Mouse (Mus musculus) cerebellum, adult 18-20 months (tissue): Measurements from ENCODE around the gene Anks1b.

Source experiments
- DNase-seq, 2 experiments: peaks; one replicate each; pipeline ENCODE4 v3.0.0; 2021

The Anks1b gene

GRCm38 (mm10) chr10:90892728-90893127, 1019.4 kb downstream of the Anks1b start:
- peak; percentile 37 to 49 for DNase-seq

DNA sequence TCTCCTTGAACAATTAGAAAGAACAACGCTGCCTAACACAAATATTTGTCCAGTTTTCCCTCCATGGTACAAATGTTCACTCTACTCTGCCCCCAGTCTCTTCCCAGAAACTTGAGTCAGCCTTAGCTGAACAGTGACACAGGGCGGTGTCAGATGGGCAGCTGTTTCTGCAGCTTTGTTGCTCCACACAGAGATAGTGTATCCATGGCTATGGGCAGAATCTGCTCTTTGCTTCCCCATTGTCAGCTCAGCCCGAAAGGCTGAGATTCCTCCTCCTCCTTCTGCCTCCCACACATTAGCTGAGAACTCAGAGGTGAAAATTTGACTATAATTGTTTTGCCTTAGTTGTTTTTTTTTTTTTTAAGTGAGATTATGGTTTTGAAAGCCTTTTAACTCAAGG, 1024.6 kb downstream of the Anks1b start:
- no peak for DNase-seq

DNA sequence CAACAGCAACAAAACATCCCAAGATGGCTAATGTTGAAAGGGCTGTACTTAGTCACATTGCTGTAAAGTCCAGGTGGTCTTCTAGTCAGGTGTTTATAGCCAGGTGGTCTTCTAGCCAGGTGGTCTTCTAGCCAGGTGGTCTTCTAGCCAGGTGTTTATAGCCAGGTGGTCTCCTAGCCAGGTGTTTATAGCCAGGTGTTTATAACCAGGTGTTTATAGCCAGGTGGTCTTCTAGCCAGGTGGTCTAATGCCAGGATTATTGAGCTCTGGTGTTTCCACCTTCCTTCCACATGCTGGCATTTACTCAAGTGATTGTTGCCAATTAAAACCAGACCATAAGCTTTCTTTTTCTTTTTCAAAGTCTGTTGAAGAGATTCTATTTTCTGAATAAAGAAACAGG, 1030.9 kb downstream of the Anks1b start:
- DNase-seq = no peak

- DNase-seq = peak in 1 of 2 experiments; percentile 23
These were observed 1034.1 kb downstream of the Anks1b start for GRCm38 (mm10) chr10:90907381-90907780.

- DNase-seq = no peak
These were observed 1050.2 kb downstream of the Anks1b start for GRCm38 (mm10) chr10:90923476-90923875.

- DNase-seq = no peak
These were observed 1059.8 kb downstream of the Anks1b start for GRCm38 (mm10) chr10:90933088-90933487.

- no peak for DNase-seq
These were observed 1061.4 kb downstream of the Anks1b start for GRCm38 (mm10) chr10:90934678-90935077.

- no peak for DNase-seq
These were observed 1064.6 kb downstream of the Anks1b start for GRCm38 (mm10) chr10:90937721-90938460.

DNA sequence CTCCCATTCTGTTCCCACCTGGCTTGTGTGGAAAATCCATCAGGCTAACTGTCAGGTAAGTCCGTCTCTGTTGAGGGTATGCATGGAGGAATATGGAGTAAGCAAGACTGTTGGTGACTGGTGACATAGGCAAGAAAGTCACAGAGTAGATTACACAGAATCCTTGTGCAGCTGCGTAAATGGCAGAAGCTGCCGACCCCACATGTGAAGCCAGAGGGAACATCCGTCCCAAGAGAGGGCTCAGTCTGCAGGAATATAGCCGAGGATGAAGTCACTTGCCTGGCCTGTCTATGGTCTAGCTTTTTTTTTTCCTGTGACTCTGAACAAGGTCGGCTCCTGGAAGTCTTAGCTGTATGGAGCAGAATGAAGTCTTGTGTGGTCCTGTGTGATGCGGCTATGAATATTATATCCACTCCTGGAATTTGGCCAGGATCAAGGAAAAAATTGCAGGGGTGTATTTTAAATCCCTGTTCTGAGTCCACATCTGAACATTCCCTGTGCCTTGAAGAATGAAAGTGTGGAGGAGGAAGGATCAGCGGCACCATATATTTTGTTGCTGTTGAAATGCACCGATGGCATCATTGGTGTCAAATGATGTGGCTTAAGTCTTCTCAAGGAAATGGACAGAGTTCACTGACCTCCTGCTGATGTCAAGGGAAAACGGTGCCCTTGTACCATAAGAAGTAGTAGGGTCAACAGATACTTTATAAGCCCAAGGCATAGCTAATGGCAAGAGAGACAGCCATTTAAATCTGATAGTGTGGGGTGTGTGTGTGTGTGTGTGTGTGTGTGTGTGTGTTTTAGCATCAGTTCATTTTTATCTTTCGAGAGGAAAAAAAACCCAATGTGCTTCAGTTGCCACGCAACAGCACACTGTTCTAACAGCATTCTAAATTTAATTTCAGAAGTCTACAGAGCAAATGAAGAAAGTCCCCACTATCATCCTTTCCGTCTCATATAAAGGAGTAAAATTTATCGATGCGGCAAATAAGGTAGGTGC, 1067.5 kb downstream of the Anks1b start:
- DNase-seq = no peak

DNA sequence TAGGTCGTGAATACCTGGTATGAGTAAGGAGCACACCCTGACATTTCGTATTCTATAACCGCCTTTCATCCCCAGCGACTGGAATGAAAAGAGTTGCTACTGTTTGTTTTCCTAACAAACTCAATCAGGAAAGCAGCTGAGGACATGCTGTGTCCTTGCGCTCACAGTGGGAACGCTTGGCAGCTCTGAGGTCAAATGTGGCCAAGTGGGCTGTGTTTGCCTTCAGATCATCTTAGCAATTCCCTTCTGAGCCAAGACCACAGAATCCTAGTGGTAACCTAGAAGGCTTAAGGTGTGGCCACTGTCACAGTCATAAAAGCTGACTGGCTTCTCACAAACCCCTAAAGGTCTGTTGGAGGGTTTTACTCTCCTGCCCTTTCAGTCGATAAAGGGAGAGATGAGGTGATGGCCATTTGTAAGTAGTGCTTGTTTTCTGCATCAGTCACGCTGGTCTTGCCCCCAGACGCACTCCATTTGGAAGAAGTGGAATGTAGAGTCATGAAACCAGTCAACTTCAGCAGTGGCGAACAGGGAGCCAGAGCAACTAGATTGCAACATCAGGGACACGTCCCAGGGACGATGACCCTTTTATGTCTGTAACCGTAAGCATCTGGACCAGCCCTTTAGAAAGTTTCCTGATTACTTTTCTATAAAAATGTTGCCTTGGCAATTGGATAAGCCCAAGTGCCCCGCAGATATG, 1068.8 kb downstream of the Anks1b start:
- DNase-seq = peak; percentile 64

DNA sequence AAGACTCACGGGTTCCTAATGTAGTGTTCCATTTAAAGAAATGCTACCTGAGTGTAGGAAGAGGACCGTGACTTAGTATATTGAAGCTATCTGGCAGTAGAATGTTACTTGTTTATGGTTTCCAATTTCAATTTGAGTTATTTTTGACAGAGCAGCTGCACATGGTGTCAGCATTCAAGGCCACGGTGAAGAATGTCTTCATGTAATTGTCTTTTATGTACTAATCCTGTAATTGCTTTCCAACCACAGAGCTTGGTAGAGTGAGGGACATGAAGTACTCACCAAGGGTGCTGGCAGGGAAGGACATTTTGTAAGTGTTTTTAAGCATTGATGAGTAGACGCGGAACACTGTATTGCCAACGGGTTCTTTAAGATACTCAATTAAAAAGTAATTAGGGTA, 1073.7 kb downstream of the Anks1b start:
- no peak for DNase-seq

- no peak for DNase-seq
These were observed 1074.5 kb downstream of the Anks1b start for GRCm38 (mm10) chr10:90947608-90948373.

DNA sequence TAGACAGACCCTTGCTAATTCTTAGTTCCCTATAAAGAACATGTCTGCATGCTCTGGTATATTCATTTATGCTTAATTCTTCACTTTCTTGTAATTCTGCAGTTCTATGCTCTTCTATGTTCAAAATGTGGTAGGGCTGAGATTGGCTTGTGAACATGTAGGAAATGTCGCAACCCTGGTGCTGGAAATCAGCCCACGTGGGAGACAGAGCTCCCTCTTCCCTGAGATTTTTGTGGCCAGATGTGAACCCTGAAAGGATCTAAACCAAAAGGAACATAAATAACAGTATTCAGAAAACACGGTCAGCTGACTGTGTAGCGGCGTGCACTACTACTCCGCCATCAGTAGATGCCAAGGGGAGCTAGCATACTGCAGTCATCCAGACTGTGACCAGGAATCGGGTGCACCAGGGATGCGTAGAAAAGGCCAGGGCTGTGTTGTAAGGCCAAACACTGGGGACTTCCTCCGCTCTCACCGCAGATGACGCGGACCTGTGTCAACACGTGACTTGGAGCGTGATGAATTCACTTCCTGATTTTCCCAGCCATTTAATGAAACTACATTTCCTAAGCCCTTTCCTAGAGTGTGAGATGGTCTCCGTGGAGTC, 1079.9 kb downstream of the Anks1b start:
- DNase-seq = no peak

GRCm38 (mm10) chr10:90953821-90954220, 1080.5 kb downstream of the Anks1b start:
- no peak for DNase-seq

DNA sequence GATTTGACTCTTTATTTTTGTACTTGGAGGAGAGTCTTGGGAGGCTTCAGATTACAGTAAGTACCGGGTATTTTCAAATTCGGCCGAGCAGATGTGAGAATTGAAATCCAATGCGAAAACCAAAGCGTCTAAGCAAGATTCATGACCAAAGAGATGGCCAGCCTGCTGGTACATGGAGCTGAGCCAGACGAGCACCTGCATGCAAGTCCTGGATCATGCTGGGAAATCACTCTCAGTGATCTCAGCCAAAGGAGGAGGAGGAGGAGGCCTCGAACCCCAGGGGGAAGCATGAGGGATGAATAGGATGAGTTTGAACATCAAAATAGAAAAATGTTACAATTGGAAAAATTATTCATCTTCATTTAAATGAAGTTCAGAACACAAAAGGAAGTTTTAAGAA, 1087.1 kb downstream of the Anks1b start:
- peak; percentile 57 to 66 for DNase-seq

DNA sequence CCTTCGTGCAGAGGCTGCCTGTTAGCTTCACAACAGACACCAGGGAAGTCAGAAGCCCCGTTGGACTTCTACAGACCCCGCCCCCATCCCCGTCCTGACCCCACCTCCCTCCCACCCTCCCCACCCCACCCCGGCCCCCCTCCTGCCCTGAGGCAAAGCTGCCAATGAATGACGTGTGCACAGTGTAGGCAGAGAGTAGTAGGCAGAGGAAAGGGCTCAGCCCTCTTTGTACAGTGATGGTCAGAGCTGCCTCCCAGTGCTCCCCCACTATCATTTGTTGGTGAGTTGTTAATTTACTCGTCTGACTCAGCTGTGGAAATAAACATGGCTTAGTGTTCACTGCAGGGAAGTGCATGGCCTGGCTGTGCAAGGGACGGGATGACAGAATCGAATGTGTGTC, 1091.2 kb downstream of the Anks1b start:
- no peak for DNase-seq

DNA sequence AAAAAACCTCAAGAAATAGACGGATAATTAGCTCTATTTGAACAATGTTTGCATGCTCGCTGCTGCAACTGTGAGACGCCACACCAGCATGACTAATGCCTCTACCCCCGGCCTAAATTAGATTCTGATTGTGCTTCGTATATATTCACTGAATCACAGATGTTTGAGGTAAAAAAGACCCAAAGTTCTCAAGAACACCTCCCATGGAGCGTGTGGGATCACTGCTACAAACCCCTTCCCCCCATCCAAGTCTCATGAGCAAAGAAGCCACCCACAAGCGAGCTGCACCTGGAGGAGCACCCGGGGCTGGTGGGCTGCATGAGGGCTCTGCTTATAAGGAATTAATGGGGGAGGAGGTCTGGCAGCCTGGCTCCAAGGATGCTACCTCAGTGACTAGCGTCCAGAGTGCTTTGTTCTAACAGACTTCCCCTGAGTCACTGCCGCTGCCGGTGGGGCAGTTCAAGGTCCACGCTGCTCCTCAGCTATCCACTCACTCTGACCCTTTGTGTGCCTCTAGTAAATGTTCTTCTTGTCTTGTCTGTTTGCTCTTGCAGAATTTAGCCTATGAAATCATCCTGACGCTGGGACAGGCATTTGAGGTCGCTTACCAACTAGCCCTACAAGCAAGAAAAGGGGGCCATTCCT, 1092.5 kb downstream of the Anks1b start:
- DNase-seq = no peak

- DNase-seq = peak; percentile 74 to 77
These were observed 1093.5 kb downstream of the Anks1b start for GRCm38 (mm10) chr10:90966821-90967220.

DNA sequence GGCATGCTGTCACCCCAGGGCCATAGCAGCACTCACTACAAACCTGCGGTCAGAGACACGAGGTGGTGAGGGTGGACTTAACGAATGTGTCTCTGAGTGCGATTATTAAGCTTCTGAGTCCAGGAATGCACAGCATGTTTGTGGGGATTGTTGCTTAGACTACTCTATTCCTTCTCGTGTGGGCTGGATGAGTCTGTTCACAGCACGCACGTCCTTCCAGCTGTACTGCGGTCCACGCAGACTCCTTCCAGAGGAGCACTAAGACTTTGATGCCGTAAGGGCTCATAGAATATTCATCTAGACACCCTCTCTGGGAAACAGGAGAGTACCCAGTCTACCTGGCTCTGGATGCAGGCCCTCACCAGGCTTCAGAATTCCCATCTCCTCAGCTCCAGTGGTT, 1094.9 kb downstream of the Anks1b start:
- DNase-seq = peak in 1 of 2 experiments; percentile 16

- peak; percentile 42 to 54 for DNase-seq
These were observed 1096.3 kb downstream of the Anks1b start for GRCm38 (mm10) chr10:90969355-90970174.
